Mouse (Mus musculus) inflammation-experienced regulatory T-cells, adult 6 months (primary cell): ENCODE data around the gene Sp6. TPM values are rescaled to one million over a fixed set of nuclear protein-coding genes. Genes with fewer than 3 reads are reported as not detected.

Experiments
- ATAC-seq: one replicate; pipeline ENCODE4 v1.8.0; 2017
- polyA plus RNA-seq, 3 experiments: library from polyadenylated mRNA; unstranded; fragments of 100-300 nt; shearing (Covaris generic); gene quantifications; one replicate each; pipeline ENCODE4 v1.2.1; 2017

The Sp6 gene
- 1 to 10 TPM in 1 of 3 experiments, under 1 TPM in 1, not detected in 1; 0.19 to 2.7 TPM for polyA plus RNA-seq

GRCm38 (mm10) chr11:97013121-97013670, at the start of gene Sp6:
Sp6 (plus strand) TSS chr11:97013394.
- ATAC-seq: no peak

DNA sequence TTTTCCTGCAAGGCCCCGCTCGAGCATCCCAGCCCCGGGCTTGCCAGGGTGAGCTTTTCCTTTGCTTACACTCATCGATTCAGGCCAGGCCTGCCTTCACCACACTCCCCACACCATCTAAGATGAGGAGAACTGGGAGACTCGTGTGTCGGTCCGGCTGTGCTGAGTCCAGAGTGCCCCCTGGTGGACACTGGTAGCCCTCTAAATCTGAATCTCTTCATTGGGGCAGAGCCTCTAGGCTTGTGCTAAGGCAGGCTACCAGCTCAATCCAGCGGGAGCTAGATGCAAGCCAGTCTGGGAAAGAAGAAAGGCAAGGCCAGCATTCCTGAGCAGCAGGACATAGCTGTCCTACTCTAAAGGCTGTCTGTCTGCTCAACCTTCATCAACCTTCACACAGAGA, 49.6 kb upstream of the Sp6 start:
- no peak for ATAC-seq

DNA sequence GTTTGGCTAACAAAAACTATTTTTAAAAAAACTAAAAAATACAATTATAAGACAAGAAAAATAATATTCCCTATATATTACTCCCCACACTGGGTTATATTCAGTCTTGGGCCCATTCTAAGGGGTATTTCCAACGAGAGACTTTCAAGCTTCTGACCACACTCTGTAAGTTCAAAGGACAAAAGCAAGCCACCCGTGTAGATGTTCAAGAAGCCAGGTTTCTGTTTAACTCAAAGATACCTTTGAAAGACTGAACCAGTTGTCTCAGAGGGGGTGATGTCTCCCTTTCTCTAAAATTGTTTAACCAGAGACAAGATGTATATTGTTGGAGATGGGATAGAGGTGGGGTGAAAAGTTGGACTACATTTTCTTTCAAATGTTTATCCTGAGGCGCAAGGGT, 47.0 kb upstream of the Sp6 start:
- ATAC-seq: no peak

DNA sequence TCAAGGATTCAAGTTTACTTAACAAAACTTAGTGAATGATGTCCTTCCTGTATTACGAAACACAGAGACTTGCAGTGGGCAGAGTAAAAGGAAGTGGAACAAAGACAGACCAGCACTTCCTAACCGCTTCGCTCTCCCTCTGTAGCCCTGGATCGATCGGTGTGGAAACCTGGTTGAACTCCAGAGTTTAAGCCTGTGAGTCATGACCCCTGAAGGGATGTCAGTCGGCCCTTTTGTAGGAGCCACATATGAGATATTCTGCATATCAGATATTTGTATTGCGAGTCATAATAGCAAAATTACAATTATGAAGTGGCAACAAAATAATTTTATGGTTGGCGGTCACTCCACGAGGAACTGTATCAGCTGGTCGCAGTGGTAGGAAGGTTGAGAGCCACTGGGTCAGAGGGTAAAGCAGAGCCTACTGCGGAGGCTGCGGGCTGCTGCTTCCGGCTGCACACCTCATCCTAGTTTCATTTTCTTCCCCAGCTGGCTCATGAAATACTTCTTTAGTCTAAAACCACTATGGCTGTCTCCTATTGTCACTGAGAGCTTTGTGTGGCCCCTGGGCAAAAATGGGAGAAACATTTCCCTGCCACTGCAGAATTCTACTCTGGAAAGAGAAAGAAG, 46.2 kb upstream of the Sp6 start:
- peak; percentile 81 for ATAC-seq

DNA sequence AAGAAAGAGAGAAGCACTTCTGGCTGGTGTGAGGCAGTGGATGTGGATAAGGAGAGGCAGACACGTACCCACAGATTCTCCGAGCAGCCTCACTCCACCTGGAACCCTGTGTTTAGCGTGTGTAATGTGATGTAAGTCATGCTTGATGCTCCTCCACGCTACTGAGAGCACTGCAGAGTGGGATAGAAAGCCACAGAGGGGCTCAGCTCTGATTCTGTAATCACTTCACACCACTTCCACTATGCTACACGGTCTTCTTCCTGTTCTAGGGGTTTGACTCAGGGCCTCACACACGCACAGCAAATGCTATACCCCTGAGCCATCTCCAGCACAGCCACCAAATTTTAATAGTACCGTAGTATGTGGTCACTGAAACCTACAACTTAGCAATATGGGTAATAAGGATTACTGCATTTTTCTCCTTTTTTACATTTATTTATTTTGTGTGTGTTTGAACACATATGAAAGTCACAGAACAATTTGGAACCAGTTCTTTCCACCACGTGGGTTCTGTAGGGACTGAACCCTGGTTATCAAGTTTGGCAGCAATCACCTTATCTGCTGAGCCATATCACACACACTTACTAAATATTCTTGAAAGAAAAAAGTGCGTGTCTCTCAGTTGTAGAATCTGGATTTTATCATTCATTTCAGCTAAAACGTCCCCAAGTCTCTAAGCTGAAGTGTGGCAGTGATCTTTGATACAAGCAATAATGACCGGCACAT, 45.5 kb upstream of the Sp6 start:
- ATAC-seq: peak; percentile 75

- no peak for ATAC-seq
Measured at GRCm38 (mm10) chr11:96968476-96968875, 44.7 kb upstream of the Sp6 start.

DNA sequence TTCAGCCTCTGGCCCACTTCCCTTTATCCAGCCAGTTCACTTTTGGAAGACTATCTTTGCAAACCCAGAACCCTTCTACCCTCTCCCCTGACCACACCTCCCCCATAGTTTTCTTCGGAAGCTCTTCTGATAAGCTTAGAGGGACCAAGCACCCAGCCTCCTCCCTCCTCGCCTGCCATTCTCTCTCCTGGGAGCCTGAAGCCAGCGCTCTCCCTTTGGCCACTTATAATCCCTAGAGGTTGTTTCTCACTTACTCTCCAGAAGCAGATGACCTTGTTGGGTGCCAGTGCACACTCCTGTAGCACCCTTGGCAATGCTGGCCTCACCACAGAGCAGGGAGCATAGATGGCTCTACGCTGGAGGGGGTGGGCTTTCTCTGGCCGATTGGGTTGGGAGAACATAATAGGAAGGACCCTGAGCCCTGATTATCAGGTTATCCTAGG, 43.9 kb upstream of the Sp6 start:
- no peak for ATAC-seq

- ATAC-seq: no peak
Measured at GRCm38 (mm10) chr11:96969746-96970145, 43.4 kb upstream of the Sp6 start.

GRCm38 (mm10) chr11:96970341-96970740, 42.9 kb upstream of the Sp6 start:
- ATAC-seq: no peak

DNA sequence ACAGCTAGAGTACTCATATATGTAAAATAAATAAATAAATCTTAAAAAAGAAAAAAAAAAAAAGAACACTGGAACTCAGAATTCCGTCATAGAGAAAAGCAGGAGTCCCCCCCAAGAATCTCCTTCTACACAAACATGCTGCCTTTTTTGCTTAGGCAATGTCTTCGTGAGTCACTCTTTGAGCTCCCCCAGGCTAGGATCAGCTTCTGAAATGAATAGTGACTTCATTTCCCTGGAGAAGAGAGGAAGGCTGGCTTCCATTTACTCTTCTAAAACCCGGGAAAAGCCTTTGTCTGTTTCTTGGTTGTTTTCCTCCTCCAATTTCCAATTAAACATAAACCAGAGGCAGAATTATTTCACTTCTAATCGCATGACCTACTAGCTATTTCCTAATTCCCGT, 40.3 kb upstream of the Sp6 start:
- ATAC-seq: no peak

DNA sequence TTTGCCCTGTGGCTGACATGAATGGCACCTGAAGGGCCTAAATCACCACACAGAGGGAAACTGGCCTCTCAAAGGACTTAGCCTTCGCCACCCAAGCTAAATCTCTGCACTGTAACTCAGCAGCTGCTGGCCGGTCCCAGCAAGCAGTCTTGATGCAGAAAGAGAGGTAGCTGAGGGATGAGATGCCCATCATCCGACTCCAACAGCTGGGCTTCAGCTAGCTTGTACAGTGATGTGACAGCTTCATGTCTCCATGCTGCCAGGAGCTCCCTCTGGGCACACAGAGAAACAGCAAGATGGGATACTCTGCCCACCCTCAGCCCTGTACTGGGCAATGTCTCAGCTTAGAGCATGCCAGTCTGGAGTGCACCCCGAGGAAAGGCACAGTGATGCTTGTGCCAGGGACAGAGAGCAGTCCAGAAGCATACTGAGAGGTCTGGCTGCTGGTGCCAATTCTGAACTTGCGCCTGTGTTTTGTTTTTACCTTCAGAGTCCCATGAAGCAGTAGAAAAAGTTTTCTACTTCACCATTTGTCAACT, 39.7 kb upstream of the Sp6 start:
- no peak for ATAC-seq

- no peak for ATAC-seq
Measured at GRCm38 (mm10) chr11:96974813-96975212, 38.4 kb upstream of the Sp6 start.

GRCm38 (mm10) chr11:96975511-96976378, 37.4 kb upstream of the Sp6 start:
- ATAC-seq: no peak

DNA sequence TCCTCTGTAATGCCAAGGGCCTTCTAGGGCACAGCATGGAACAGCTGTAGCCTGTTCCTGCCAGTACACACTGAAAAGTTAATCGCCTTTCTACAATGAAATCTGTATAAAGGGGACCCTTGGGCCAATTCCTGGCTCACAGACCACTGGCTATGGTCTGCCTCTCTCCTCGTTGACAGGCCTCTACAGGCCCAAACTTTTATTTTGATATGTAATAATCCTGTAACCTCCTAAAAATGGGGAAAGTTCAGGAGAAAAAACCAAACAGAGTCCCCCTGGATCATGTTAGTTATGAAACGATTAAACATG, 36.9 kb upstream of the Sp6 start:
- ATAC-seq: no peak

DNA sequence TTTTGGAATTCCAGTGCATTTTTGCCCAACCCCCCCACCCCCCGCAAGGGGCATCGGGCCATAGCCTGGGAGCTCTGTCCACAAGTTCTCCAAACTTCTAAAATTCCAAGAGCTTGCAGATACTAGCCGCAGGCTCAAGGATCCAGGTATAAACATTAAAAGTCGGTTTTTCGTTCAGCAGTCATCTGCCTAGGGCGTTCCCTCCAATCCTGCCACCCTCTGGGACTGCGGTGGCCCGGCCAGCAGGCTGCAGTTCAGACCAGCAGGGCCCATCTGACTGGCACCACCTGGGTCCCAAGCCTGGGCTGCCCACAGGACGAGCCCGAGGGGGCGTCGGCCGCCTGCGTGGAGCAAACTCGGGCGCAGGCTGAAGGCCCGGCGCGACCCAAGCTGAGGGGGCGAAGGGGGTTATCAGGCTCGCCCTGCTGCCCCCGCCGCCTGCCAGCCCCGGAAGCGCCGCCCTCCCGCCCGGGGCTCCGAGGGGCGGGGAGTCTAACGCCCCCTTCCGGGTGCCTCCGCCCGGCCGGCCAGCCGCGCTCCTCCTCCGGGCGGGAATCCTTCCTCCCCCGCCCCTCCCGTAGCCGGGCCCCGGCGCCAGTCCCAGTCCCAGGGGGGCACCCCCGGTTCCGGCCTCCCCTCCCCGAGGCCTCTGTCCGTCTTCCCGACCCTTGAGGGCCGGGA, 36.1 kb upstream of the Sp6 start:
- ATAC-seq: peak; percentile 24

- peak; percentile 90 for ATAC-seq
Measured at GRCm38 (mm10) chr11:96977606-96978400, 35.4 kb upstream of the Sp6 start.

DNA sequence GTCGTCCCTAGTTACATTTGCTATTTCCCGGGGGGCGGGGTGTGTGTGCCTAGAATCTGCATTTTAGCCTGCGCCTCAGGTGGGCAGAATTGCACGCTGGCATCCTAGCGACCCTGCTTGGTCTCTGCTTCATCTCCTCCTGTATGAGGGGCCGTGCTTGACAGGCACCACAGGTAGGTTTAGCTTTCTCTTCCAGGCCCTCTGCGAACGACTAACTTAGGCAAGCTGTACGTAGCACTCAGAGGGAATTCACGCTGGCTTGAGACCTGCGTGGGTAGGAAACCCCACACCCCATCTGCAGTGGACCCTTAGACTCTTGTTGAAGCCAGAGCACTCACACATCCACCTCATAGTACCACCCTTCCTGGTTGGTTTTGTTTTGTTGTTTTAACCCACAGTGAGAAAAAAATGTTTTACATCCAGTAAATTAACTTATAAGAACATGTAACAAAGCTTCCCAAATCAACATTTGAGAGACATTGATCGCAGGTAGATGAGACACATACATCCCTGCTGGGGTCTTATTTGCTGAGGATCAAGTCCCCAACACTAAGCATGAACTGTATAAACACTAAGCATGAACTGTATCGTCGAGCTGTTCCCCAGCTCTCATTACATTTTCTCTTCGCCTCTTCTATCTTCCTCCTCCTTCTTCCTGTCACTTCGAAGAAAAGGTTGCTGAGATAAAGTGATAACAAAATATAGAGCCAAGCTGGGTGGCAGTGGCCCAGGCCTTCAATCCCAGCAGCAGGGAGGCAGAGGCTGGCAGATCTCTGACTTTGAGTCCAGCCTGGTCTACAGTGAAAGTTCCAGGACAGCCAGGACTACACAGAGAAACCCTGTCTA, 34.6 kb upstream of the Sp6 start:
- ATAC-seq: no peak

DNA sequence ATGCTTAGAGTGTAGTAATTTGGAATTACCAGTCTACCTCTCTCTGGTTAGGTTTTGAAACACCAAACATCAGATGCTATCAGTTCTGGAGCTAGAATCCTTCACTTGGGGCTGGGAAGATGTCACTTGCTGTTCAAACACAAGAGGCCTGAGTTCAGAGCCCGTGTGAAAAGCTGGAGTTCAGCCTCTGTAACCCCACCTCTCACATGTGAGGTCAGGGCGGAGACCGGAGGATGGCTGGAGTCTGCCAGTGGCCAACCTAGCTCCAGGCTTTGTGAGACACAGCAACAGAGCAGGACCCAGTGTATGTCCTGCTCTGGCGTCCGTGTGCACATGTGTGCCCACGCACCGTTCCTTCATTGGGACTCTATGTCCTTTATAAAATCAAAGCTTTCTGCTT, 33.9 kb upstream of the Sp6 start:
- no peak for ATAC-seq

GRCm38 (mm10) chr11:96980021-96980420, 33.2 kb upstream of the Sp6 start:
- ATAC-seq: no peak

DNA sequence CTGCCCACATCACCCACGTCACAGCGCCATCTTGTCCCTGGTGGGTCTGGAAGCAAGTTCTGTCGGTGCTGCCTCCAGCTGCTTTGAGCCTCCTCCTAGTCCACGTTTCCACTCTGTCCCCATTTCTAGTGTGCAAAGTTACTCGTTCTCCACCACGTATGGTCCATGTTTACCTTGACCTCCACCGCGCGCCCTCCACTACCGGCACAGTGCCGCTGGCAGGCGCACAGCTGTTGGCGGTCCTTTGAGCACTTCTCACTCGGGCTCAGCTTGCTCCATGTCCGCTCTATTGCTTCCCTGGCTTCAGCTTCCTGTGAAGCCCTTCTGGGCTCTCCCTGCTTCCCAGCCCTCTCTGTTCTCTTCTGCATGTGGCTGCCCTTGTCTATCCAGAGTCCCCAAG, 31.7 kb upstream of the Sp6 start:
- ATAC-seq: no peak

DNA sequence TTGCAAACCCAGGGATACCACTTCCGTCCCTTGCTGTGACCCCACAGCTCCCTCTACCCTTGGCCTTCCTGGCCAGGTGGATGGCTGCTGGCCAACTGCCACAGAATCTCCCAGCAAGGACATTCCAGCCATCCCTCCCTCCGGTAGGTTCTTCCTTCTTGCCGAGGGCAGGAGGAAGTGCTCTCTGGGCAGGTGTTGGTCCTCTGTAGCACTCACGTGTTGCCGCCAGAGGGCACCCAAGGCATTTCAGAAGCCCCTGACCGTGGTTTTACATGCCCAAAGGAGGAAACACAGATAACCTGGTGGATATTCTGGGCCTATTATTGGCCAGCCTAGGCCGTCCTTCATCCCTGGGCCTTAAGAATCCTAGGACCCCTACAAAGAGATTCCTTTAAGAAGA, 30.8 kb upstream of the Sp6 start:
- ATAC-seq: peak; percentile 13
